Mouse (Mus musculus): ENCODE data around the gene Dpagt1.

DNA sequence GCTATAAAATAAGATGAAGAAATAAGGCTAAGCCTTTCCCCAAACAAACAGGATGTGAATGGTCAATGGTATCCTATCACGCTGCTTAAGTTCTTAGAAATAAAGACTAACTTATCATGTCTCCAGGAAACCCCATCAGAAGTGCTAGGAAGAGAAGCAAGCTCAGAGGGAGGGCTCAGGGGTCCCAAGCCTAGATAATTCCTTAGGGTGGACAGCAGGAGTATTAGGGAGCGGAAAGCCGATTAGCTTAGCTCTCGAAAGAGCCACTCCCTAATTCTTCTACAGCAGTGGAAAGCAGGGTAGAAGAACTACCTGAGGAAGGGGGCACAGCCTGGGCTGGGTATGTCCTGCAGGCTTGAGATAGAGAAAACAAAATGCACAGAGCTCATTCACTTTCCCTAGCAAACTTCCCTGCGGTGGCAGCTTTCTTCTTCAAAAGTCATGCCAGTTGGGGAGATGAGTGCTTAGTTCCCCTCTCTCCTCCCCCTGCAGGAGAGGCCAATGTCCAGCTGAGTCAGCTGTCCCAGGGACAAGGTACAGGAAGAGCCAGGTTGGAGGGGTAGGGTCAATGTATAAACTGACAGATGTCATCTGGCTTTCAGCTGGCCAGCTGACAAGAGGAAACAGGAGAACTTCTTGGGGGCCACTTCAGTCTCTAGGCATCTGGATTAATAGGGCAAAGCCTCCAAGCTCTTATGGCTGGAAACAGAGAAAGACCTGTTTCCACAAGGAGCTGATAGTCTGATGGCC is 7.6 kb upstream of the Dpagt1 start:
- TF ChIP-seq POLR2A (IDR thresholded peaks at IDR 0.05; ENCODE audit: borderline replicate concordance, insufficient read depth, low read length) (no peak), CTCF (IDR thresholded peaks at IDR 0.05; ENCODE audit: borderline replicate concordance, insufficient read depth, low read depth, low read length) (no peak)
